18 mouse cellular contexts compared by ENCODE assay signal in the genomic region with DNA sequence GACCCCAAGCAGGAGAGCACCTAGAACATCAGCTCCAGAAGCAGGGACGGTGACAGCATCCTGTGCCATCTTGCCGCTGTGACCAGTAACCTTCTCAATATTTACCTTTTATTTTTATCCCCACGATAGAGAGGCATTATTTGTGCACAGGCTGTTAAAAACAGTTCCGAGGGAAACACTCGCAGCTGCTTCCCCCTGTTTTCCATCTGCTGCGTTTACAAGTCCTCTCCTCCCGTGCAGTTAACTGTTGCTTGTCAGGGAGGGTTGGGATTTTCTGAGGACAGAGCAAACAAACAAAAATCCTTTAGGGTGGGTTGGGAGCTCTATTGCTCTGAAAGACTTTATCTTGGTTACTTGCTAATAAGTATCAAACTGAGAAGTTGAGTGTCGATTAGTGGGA.
DNase-seq lines count a peak whose midpoint lies in the region; ATAC-seq lines count a peak whose summit lies in the region.
"Had no signal": no experiment of that assay in that cellular context is flagged by ENCODE, and none has a peak within 500 bp of the region (broad histone marks: within the 10 kb centered on the region; RNA-seq: fewer than 3 reads in every experiment).

No protein-coding gene starts in this region.

- H3K4me2 ChIP-seq in intestine, embryonic 16.5 days (ENCODE audit: low read depth, low read length): 0 out of 2 replicates have a peak overlapping the region, but pooled peaks have one; percentile 19
- H3K4me2 ChIP-seq in intestine, embryonic 15.5 days (replicated peaks): no peak overlapping the region

- H3K4me3 ChIP-seq in intestine, embryonic 16.5 days (ENCODE audit: low read length): no peak overlapping the region
- H3K4me3 ChIP-seq in intestine, embryonic 15.5 days (replicated peaks): no peak overlapping the region
- H3K4me3 ChIP-seq: erythroblast, embryonic 14.5 days; midbrain, embryonic 10.5 days; myocyte had no signal

- no peaks in the 10 kb centered on the region for H3K27me3 ChIP-seq in intestine, embryonic 16.5 days (replicated peaks; ENCODE audit: control insufficient read depth, insufficient read depth, low read length)
- no peaks in the 10 kb centered on the region for H3K27me3 ChIP-seq in intestine, embryonic 15.5 days (replicated peaks)

- H3K4me1 ChIP-seq in intestine, embryonic 16.5 days (ENCODE audit: control insufficient read depth, insufficient read depth, low read length): no peaks in the 10 kb centered on the region
- H3K4me1 ChIP-seq in intestine, embryonic 15.5 days (replicated peaks): 0 out of 2 replicates have a peak, but pooled peaks cover 2% of the 10 kb centered on the region

- H3K9me3 ChIP-seq in intestine, embryonic 16.5 days (ENCODE audit: control insufficient read depth, low read length): no peaks in the 10 kb centered on the region
- no peaks in the 10 kb centered on the region for H3K9me3 ChIP-seq in intestine, embryonic 15.5 days
- H3K9me3 ChIP-seq: midbrain, embryonic 10.5 days had no signal

- no peak for ATAC-seq in intestine, embryonic 16.5 days
- no peak for ATAC-seq in intestine, embryonic 15.5 days
- ATAC-seq: liver, postnatal 0 days had no signal

- WGBS in intestine, embryonic 16.5 days: 22% methylated on average over 8 of the region's 8 CpGs
- WGBS in intestine, embryonic 15.5 days: 15% methylated on average over 8 of the region's 8 CpGs

- DNase-seq in brain, adult 2 months (ENCODE audit: low read depth, low spot score): peak; percentile 22
- DNase-seq in layer of hippocampus, adult 11-12 months (ENCODE audit: low spot score): peak; percentile 41
- peak; percentile 52 for DNase-seq in layer of hippocampus, postnatal 36 days
- DNase-seq in heart, postnatal 10 days: no peak
- DNase-seq in embryo, embryonic 10 days (ENCODE audit: low spot score): no peak
- DNase-seq: adrenal gland, postnatal 36 days; cerebellum, adult 9-11 months; gastrocnemius, postnatal 14 days; kidney, adult 11 months; kidney, postnatal 14 days; liver; liver, postnatal 0 days; thymus, postnatal 14 days had no signal

- no peaks in the 10 kb centered on the region for H3K36me3 ChIP-seq in intestine, embryonic 16.5 days (ENCODE audit: control insufficient read depth, insufficient read depth, low read length)
- no peaks in the 10 kb centered on the region for H3K36me3 ChIP-seq in intestine, embryonic 15.5 days
- H3K36me3 ChIP-seq: midbrain, embryonic 10.5 days had no signal

- H3K27ac ChIP-seq in intestine, embryonic 16.5 days (ENCODE audit: low read length): no peak overlapping the region
- no peak overlapping the region for H3K27ac ChIP-seq in intestine, embryonic 15.5 days
- H3K27ac ChIP-seq: midbrain, embryonic 10.5 days had no signal

- intact Hi-C loops in heart, postnatal 10 days (cut with DNase I): loop anchor here (5.0 kb wide), 1 partner anchor 1665 kb away; no protein-coding TSS in a partner anchor

- no peak overlapping the region for H3K9ac ChIP-seq in intestine, embryonic 16.5 days (ENCODE audit: low read depth, low read length)
- H3K9ac ChIP-seq in intestine, embryonic 15.5 days: no peak overlapping the region
- H3K9ac ChIP-seq: liver, postnatal 0 days had no signal

Comparison
In these comparisons a context has a peak if more than half of its experiments do, and no peak if none do; other contexts are left out.
1. DNase-seq: peak in brain, adult 2 months (single experiment), layer of hippocampus, adult 11-12 months (single experiment) and layer of hippocampus, postnatal 36 days (2 of 2); none in heart, postnatal 10 days (0 of 2) and embryo, embryonic 10 days (single experiment).